Mouse (Mus musculus): Measurements from ENCODE around the gene Dcpp1. TPM values are rescaled to one million over a fixed set of nuclear protein-coding genes. Genes with fewer than 3 reads are reported as not detected.
"Not testable (repeated sequence)": the region's sequence is repeated elsewhere in the genome, so short reads cannot be mapped to it uniquely, and the experiment has no call there.

Dcpp1 gene
- not detected in 2 replicates for polyA plus RNA-seq (2012; ENCODE audit: insufficient read depth, insufficient read length, missing spikeins)

DNA sequence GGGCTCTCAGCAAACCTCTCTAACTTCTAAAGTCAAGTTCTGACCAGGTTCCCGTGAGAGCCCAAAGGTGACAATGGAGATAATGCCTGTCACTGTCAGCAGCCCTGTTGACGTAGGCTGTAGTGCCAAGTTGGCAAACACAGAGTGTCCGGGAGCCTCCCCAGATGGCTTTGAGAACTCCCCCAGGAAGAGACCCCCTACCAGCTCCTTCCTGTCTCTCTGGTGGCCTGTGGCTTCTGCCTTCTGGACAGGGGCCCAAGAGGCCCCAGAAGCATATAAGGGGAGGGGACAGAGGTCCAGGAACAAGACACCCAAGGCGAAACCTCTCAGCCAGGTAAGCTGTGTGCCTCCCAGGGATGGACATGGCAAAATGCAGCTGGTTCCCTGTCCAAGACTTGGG, at the start of gene Dcpp1, which contains the start of gene Dcpp2:
Dcpp1 (plus strand) TSS at position 301 of the 400 bp plus-strand sequence.
Dcpp2 (plus strand) TSS at position 305 of the 400 bp plus-strand sequence.
- not testable (repeated sequence) for H3K27ac ChIP-seq (ENCODE audit: insufficient read depth, low read depth, low read length); H3K4me3 ChIP-seq (ENCODE audit: insufficient read depth, low read length)

DNA sequence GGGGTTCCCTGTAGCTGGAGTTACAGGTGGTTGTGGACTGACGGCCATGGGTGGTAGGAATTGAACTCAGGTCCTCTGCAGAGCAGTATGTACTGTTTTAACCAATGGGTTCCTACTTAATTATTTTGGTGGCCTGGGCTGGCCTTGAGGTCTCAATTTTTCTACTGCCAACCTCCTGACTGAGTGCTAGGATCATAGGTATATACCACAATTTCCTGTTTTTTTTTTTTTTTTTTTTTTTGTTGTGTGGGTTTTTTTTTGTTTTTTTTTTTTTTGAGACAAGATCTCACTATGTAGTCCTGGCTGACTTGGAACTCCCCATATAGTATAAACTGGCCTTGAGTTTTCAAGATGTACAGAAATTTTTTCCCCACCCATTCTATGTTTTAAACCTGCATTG, 49.5 kb upstream of the Dcpp1 start:
- no peak overlapping the region for H3K27ac ChIP-seq (ENCODE audit: insufficient read depth, low read depth, low read length)

More for the DNA sequence above, at the start of gene Dcpp1, which contains the start of gene Dcpp2:
- H3K4me1 ChIP-seq (ENCODE audit: control insufficient read depth, insufficient read depth, low read length), result not testable (repeated sequence)

DNA sequence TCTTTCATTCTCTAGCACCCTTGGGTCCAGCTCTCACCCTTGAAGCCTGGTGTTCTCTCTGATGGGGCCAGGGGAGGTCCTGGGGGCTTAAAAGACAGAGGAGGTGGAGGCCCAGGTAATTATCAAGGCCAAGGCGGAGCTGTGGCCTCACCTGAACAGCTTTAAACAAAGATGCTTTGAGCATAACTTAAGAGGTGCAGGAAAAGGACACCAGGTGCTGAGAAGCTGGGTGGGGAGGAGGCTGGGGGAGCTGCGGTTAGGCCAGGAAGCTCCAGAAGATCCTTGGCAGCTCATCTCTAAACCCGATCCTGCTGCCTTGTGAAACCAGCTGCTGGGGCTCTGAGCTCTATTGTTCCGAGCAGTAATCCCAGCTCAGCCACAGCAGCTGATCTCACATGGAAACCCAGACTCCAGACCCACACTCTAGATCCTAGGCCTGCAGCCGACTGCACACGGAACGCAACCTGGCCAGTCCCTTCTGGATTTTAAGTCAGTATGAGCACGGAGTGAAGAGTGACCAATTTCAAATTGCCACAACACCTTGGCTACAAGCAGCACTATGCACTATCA, 44.6 kb upstream of the Dcpp1 start, which contains the start of gene Prss33:
Prss33 (minus strand) TSS at position 51 of the 570 bp plus-strand sequence.
- no peak for TF ChIP-seq POLR2A (IDR thresholded peaks at IDR 0.05; ENCODE audit: borderline replicate concordance, low read depth, low read length)
- no peak for TF ChIP-seq CTCF (IDR thresholded peaks at IDR 0.05; ENCODE audit: low read depth, low read length)
- Histone ChIP-seq H3K4me3 (ENCODE audit: insufficient read depth, low read length) (no peak within 1 kb of the TSS), H3K27ac (ENCODE audit: insufficient read depth, low read depth, low read length) (no peak within 1 kb of the TSS), H3K4me1 (ENCODE audit: control insufficient read depth, insufficient read depth, low read length) (peaks cover 6% of the 10 kb centered on the region)

More for the DNA sequence above, 49.5 kb upstream of the Dcpp1 start:
- TF ChIP-seq CTCF (IDR thresholded peaks at IDR 0.05; ENCODE audit: low read depth, low read length), result no peak
- no peak for TF ChIP-seq POLR2A (IDR thresholded peaks at IDR 0.05; ENCODE audit: borderline replicate concordance, low read depth, low read length)
- peaks cover 14% of the 10 kb centered on the region for H3K4me1 ChIP-seq (ENCODE audit: control insufficient read depth, insufficient read depth, low read length)
- no peak overlapping the region for H3K4me3 ChIP-seq (ENCODE audit: insufficient read depth, low read length)

DNA sequence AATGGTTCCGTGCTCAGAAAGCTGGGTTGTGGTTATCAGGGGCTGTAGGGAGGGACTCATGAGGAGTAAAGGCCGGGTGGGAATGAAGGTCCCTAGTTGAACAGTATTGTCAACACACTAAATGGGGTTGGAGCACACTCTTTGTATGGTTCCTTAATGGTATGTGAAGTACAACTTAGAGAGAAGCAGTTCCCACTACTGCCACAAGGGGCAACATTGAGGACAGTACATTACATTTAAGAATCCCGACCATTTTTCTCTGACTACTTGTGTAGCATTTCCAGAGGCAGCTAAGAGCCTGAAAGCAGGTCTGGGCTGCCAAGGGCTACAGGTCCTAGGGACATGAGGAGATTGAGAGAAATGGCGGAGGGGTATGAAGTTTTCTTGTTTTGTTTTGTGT, 39.5 kb upstream of the Dcpp1 start:
- no peak overlapping the region for H3K27ac ChIP-seq (ENCODE audit: insufficient read depth, low read depth, low read length)
- no peaks in the 10 kb centered on the region for H3K4me1 ChIP-seq (ENCODE audit: control insufficient read depth, insufficient read depth, low read length)
- TF ChIP-seq POLR2A (IDR thresholded peaks at IDR 0.05; ENCODE audit: borderline replicate concordance, low read depth, low read length), result no peak
- 0 out of 2 replicates have a peak, but pooled peaks have one; percentile 26 for TF ChIP-seq CTCF (IDR thresholded peaks at IDR 0.05; ENCODE audit: low read depth, low read length)
- no peak overlapping the region for H3K4me3 ChIP-seq (ENCODE audit: insufficient read depth, low read length)

DNA sequence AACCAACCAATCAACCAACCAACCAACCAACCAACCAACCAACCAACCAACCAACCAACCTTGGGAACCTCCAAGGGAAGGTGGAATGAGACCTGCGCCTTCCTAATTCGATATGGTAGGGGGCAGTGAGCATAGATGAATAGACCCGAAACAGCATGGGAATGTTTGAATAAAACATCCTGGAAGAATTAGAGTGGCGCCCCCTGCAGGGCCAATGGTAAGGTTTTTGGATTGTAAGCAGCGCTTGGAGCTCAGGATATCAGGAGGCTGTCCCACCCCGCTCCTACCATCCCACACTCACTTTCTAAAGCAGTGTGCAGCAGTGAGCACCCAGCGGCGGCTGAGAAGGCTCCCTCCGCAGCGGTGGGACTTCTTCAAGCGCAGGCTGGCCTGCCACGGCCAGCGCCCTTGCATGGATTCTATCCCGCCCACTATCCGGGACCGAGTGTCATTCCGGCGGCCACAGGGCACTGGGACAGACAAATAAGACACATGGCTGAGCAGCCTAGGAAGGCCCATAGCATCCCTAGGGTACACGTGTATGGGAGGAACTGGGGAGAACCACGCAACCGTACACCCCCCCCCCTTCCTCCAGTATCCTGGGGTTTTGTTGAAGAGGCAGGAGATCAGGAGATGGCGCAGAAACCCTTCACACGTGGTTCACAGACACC, 37.4 kb upstream of the Dcpp1 start:
- H3K4me1 ChIP-seq (ENCODE audit: control insufficient read depth, insufficient read depth, low read length), result no peaks in the 10 kb centered on the region

DNA sequence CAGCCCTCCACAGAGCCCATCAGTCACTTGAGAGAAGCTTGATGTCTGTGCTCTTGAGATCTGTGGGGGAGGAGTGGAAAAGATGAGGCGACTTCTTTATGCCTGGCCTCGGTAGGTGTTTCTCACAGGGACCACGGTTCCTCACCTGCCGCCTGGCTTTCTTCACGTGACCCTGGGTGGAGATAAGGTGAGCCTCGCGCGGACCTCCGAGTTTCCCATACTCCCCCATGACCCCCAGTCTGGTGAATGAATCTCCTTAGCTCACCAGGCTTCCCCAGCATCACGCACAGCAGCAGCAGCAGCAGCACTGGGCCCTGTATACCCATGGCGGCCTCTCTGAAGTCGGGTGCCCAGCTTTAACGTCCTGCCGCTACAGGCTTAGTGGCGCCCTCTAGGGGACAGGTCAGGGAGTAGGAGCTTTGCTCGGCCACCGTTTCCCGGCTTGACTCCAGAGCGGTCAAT, 36.8 kb upstream of the Dcpp1 start, which contains the start of the genes Prss32 and Prss41:
Prss32 (plus strand) TSS at position 44 of the 462 bp plus-strand sequence.
Prss41 (minus strand) TSS at position 361 of the 462 bp plus-strand sequence.
- no peaks in the 10 kb centered on the region for H3K4me1 ChIP-seq (ENCODE audit: control insufficient read depth, insufficient read depth, low read length)
- no peak within 1 kb of the TSS for H3K27ac ChIP-seq (ENCODE audit: insufficient read depth, low read depth, low read length)
- TF ChIP-seq CTCF (IDR thresholded peaks at IDR 0.05; ENCODE audit: low read depth, low read length), result peak; percentile 59; the same call in 1 of the 2 replicates
- no peak for TF ChIP-seq POLR2A (IDR thresholded peaks at IDR 0.05; ENCODE audit: borderline replicate concordance, low read depth, low read length)
- H3K4me3 ChIP-seq (ENCODE audit: insufficient read depth, low read length), result no peak within 1 kb of the TSS

More for the DNA sequence above, 37.4 kb upstream of the Dcpp1 start:
- Histone ChIP-seq H3K4me3 (ENCODE audit: insufficient read depth, low read length) (no peak overlapping the region), H3K27ac (ENCODE audit: insufficient read depth, low read depth, low read length) (no peak overlapping the region)
- 0 out of 2 replicates have a peak, but pooled peaks have one; percentile 12 for TF ChIP-seq CTCF (IDR thresholded peaks at IDR 0.05; ENCODE audit: low read depth, low read length)
- TF ChIP-seq POLR2A (IDR thresholded peaks at IDR 0.05; ENCODE audit: borderline replicate concordance, low read depth, low read length), result no peak

DNA sequence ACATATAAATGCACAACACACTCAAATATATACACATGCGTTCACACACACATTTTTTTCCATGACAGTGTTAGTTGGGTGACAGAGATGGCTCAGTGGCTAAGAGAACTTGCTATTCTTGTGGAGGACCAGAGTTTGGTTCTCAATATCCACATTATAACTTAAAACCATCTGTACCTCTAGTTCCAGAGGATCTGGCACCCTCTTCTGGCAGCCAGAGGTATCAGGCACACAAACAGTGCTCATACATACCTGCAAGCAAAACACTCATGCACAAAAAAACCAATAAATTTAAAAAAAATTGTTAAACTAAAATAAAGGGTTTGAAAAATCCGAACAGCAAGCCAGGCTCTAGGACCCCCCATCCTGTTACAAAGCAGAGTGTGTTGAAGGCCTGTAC, 30.6 kb upstream of the Dcpp1 start:
- TF ChIP-seq POLR2A (IDR thresholded peaks at IDR 0.05; ENCODE audit: borderline replicate concordance, low read depth, low read length), result no peak
- TF ChIP-seq CTCF (IDR thresholded peaks at IDR 0.05; ENCODE audit: low read depth, low read length), result no peak
- Histone ChIP-seq H3K27ac (ENCODE audit: insufficient read depth, low read depth, low read length) (no peak overlapping the region), H3K4me3 (ENCODE audit: insufficient read depth, low read length) (no peak overlapping the region), H3K4me1 (ENCODE audit: control insufficient read depth, insufficient read depth, low read length) (no peaks in the 10 kb centered on the region)

DNA sequence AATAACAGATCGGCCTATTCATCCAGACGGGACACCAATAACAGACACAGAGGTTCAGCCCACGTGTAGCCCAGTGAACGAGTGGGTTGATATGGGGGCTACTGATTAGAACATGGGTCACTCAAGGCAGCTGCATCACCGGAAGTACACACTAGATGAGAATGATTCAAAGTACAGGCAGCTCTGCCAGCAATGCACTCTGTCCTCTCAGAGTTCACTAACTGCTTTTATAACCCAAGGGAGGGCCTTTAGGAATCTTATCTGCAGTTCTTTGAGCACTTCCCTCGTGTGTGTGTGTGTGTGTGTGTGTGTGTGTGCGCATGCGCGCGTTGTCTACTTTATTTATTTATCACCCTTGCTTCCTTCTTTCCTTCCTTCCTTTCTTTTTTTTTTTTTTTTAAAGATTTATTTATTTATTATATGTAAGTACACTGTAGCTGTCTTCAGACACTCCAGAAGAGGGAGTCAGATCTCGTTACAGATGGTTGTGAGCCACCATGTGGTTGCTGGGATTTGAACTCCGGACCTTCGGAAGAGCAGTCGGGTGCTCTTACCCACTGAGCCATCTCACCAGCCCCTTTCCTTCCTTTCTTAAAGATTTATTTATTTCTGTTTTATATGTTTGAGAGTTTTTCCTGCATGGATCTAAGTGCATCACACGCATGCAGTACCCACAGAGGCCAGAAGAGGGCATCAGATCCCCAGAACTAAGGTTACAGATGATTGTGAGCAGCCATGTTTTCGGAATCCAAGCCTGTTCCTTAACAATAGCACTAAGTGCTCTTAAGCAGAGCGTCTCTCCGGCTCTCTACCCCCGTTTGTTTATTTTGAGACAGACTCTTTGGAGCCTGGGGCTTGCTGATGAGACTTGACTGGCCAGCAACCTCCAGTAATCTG, 29.6 kb upstream of the Dcpp1 start:
- H3K4me1 ChIP-seq (ENCODE audit: control insufficient read depth, insufficient read depth, low read length), result no peaks in the 10 kb centered on the region
- H3K27ac ChIP-seq (ENCODE audit: insufficient read depth, low read depth, low read length), result no peak overlapping the region
- no peak overlapping the region for H3K4me3 ChIP-seq (ENCODE audit: insufficient read depth, low read length)
- TF ChIP-seq CTCF (IDR thresholded peaks at IDR 0.05; ENCODE audit: low read depth, low read length) (0 out of 2 replicates have a peak, but pooled peaks have one; percentile 11), POLR2A (IDR thresholded peaks at IDR 0.05; ENCODE audit: borderline replicate concordance, low read depth, low read length) (no peak)

DNA sequence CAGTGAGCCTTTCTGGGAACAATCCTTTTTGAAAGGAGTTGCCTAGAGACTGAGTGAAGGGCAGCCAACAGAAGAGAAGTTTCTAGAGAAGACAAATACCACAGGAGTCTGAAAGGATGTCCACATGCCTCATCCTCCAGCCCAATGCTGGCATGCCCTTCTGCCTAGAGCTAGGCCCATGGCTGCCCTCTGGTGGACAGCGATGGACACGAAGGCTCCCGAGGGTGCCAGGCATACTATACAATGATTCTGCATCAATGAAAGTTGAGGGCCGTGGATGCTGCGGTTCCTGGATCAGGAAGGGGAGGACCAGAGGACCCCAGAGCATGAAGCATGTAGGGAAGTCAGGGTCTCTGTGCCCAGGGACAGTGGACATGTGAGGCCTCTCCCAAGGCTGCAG, 27.4 kb upstream of the Dcpp1 start:
- TF ChIP-seq CTCF (IDR thresholded peaks at IDR 0.05; ENCODE audit: low read depth, low read length), result peak; percentile 26; the same call in 1 of the 2 replicates
- no peak for TF ChIP-seq POLR2A (IDR thresholded peaks at IDR 0.05; ENCODE audit: borderline replicate concordance, low read depth, low read length)
- H3K4me1 ChIP-seq (ENCODE audit: control insufficient read depth, insufficient read depth, low read length), result no peaks in the 10 kb centered on the region
- no peak overlapping the region for H3K27ac ChIP-seq (ENCODE audit: insufficient read depth, low read depth, low read length)
- H3K4me3 ChIP-seq (ENCODE audit: insufficient read depth, low read length), result no peak overlapping the region
